Mouse (Mus musculus) stomach, embryonic 16.5 days (tissue): ENCODE data around the gene Pglyrp3. TPM values are rescaled to one million over a fixed set of nuclear protein-coding genes. Genes with fewer than 3 reads are reported as not detected.

Experiments used
- microRNA-seq: library from miRNA; unstranded; fragments of <30 nt; microRNA quantifications from one replicate; pipeline ENCODE4, GENCODE M21; 2016
- polyA plus RNA-seq: library from polyadenylated mRNA; unstranded; fragments of >200 nt; fragmentation: Nextera tagmentation; extraction: Ambion mirVana; gene quantifications from 2 replicates; pipeline ENCODE4 v1.2.1, GENCODE M21; 2015

The Pglyrp3 gene
- polyA plus RNA-seq, 1 experiment from 2014 or later: 2.8 TPM

Small RNA genes within 50 kb of the gene (microRNA-seq; reads per million reads assigned to microRNA genes)
- not detected for gene Gm23697
- gene Gm25145: not detected

Other genes with a start within 250 kb of the Pglyrp3 start
- gene Lor, start 68.6 kb downstream of the Pglyrp3 start, polyA plus RNA-seq: 3.1 and 4.6 TPM in 2 replicates
- gene Prr9, start 109.4 kb downstream of the Pglyrp3 start, polyA plus RNA-seq: not detected in 2 replicates
- gene Lelp1, start 128.2 kb downstream of the Pglyrp3 start, polyA plus RNA-seq: not detected in 2 replicates
- gene Sprr2a1, start 201.2 kb downstream of the Pglyrp3 start, polyA plus RNA-seq: 33.7 and 51.7 TPM in 2 replicates
- gene Sprr2a2, start 201.3 kb downstream of the Pglyrp3 start, polyA plus RNA-seq: 2,249 and 3,769 TPM in 2 replicates